Mouse (Mus musculus) spleen, embryonic (tissue): ENCODE measurements around the gene Tbc1d7.

Source experiments
- CTCF ChIA-PET: fragments of 350-600 bp; sonication (Branson Sonifier 250); formaldehyde crosslinking; loops from one replicate; lab custom pipeline; 2022; lab: Charles Lee

The Tbc1d7 gene

DNA sequence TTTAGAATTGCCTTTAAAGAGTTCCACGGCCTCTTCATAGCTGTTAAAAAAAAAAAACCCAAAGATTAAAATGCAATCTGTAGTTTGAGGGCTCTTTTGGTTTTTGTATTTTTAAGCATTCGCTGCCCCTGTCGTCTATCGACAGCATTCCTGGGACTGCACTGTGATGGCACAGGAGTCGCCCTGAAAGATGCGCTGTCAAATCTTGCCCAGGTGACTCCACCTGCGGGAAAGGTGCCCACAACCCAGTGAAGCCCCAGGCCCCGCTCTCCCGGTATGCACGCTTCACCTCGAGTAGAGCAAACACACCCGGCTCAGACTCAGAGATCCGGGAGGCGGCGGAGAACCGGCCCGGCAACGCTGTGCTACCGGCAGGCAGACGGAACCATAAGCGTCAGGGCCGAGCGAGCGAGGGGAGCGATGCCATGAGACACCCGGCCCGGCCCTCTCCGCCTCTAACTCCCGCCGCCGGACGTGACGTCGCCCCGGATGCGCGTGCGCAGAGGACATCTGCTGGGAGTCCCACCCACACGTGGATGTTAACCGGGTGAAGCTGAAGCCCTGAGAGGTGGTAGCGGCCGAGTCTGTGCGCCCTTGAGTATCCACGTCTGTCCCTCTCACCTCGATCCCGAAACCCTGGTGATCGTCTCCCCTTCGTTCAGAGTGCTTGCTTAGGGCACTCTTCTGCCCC lies at the start of gene Tbc1d7:
TSS of gene Tbc1d7 (minus strand) at position 482 of the 691 bp plus-strand sequence.
- CTCF ChIA-PET = no interaction called here

DNA sequence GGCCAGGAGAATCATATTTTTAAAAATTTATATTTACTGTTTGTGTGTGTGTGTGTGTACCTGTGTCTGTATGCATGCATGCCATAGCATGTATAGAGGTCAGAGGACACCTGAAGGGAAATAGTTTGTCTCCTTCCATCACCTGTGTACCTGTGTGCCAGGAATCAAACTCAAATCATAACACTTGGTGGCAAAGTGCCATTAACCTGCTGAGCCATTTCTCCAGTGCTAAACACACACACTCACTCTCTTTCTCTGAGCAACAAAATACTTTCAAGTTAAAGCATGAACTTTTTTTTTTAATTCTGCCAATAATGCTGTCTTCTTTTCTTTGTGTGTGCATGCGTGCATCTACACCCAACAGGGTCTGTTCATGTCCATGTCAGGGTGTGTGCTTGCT lies 49.3 kb upstream of the Tbc1d7 start:
- CTCF ChIA-PET = interaction anchor here (0.6 to 0.7 kb wide), 2 partner anchors 416 to 485 kb away, joined by 3 to 6 read pairs; no protein-coding TSS in a partner anchor

DNA sequence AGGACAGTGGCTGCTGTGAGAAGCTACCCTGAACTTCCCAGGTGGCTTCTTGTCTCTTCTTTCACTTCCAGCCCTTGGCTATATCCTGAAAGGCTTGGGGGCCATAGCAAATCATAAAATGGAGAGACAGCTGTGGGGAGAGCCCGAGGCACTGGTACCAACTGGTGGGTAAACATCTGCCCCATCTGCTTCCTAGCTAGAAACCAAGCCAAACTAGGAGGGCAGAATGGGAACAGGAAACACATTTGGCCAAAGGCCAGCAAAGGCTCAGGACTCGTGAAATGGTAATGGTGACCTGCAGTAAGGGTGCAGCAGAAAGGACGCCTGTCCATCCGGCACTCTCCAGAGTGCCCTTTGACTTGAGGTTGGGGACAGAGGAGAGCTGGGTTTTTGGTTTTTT lies 47.5 kb upstream of the Tbc1d7 start:
- CTCF ChIA-PET = interaction anchor here (0.6 kb wide), 1 partner anchor 988 kb away, joined by 7 read pairs; no protein-coding TSS in a partner anchor

DNA sequence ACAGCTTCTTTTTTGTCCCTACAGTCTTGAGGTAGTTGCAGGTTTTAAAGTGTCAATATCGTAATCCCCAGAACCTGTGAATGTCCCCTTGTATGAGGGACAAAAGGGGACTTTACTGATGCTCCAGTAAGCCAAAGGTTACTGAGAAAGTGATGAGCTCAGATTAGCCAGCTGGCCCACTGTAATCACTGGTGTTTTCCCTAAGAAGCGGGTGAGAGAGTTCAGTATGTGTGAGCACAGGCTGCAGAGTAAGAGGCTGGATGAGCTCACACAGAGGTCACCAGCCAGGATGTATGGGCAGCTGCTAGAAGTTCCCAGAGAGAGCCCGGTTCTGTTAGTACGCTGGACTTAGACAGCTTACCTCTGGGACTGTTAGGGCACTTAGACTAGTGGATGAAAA lies 47.0 kb upstream of the Tbc1d7 start:
- CTCF ChIA-PET = interaction anchor here (0.6 kb wide), 1 partner anchor 989 kb away, joined by 7 read pairs; no protein-coding TSS in a partner anchor

DNA sequence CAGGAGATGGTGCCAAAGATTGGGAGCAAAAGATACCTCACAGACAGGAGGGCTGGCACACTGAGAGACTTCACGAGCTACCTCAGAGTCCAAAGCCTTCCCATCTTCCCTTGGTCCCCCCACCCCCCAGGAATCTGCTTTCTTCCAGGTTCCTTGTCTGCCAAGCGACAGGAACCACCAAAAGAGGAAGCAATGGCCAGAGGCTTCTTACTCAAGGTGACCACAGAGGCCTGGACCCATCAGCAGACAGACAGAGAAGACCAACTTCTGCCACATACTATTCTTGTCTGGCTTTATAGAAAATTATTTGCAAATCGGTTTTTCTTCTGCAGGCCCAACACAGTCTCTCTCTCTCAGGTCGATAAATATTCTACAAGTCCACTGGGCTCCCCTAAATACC lies 46.4 kb upstream of the Tbc1d7 start:
- CTCF ChIA-PET = no interaction called here

DNA sequence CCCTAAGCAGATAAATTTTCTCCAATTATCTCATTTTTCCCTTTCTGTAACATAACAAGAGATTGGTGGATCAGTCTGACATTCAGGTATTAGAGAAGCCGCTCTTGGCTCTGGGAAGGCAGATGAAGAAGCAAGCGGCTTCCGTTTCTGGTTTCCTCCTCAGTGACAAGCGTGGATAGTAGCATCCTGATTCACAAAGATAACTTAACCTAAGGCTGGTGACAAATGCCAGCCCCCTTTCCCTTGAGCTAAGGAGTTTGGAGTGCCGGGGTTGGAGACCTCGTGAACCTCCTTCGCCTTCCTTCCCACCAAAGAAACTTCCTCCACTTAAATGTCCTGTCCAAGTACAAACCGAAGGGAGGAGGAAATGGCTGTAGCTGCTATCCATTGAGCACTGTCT lies 45.8 kb upstream of the Tbc1d7 start:
- CTCF ChIA-PET = interaction anchor here (0.6 to 0.7 kb wide), 2 partner anchors 8 to 199 kb away, joined by 3 to 5 read pairs; no protein-coding TSS in a partner anchor

DNA sequence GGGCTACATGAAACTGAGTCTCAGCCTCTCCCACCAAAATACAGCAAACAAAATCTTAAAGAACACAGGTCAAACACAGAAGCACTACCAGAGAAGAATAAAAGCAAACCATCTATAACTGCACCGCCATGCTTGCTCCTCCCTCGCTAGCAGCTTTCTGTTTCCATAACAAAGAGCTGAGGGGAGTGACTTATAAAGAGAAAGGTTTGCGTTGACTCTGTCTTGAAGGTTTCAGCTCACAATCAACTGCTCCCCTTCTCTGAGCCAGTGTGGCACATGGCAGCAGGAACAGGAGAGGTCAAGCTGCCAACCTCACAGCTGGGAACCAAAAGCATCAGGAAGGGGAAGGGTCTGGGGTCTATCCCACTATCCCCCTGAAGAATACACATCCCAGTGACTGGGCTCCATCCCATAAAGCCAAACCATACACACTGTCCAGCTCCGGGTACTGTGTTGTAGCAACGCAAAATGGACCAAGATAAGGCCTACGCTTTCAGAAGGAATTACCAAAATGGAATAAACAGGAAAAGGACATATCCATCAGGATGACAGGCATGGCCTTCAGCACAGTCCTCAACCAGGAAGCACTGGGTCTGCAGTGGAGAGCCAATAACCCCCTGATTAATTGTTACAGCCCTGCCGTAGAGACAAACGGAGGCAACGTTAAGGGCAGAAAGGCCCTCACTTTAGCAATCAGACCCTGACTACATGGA lies 44.8 kb upstream of the Tbc1d7 start:
- CTCF ChIA-PET = interaction anchor here (0.7 to 1.5 kb wide), 2 partner anchors 7 to 9 kb away, joined by 3 to 4 read pairs; no protein-coding TSS in a partner anchor

DNA sequence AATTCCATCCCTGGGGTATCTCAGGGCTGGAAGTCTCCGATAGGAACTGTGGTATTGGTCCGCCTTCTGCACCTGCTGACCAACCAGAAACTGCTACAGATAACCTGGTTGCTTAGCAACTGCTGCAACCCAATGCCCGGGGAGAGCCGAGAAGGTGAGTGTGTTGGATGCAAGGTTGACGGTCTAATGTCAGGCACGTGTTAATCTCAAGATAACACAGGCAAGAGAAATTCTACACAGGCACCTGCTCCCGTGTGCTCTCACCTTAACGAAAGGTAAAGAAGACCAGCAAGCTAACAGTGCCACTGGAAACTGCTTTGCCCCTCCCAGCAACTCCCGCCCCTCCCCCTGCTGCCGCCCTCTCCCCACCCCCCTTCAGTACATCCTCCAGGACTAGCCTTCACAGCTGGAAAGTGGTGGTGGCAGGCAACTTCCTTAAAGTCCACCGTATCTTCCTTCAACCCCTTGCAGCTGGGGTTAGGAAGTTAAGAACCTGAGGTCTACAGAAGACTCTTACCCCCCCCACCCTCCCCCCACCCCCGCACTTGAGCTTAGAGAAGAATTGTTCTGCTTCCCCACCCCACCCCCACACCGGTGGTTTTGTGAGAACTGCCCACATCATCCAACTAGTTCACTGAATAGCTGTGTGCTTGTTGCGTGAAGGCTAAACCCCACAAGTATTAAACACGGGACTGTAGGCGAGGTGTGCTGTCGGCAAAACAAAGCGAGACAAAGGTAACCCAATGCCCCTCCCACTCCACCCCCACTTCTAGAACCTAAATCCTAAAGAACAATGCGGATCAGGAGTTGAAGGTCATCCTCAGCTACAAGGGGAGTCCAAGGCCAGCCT lies 44.1 kb upstream of the Tbc1d7 start:
- CTCF ChIA-PET = interaction anchor here (1.5 kb wide), 1 partner anchor 8 kb away, joined by 4 read pairs; no protein-coding TSS in a partner anchor

DNA sequence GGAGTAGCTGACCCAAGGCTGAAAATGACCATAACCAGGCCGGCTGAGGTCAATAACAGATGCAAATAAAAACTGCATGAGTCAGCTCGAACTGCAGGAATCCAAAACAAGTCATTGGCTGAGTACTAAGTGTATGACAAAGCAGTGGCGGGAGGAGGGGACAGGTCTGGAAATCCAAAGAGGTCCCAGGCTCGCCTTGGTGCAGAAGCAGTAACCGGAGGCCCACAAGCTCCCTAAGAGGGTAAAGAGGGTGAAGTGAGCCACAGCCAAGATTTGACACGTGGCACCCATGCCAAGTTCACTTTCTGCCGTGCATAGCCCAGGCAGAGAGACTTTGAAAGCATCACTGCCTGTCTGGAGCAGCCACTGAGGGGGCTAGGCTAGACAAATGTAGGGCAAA lies 41.0 kb upstream of the Tbc1d7 start:
- CTCF ChIA-PET = interaction anchor here (1.0 kb wide), 1 partner anchor 9 kb away, joined by 3 read pairs; no protein-coding TSS in a partner anchor

DNA sequence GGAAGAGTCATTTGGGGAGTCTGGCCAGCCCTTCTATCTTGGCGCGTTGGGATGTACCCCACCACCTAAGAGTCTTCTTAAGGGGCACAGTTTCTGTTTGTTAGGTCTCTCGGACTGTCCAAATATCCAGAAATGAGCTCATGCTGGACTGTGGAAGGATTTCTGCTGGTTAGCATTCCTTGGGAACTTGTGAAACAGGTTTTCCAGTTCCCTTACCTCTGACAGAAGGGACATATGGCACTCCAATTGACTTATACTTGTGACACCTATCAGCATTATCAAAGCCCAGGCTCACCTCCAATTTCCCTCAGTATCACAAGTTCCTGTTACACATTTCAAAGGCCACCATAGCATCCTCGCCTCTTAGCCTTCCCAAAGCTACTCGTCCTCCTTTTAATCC lies 39.7 kb upstream of the Tbc1d7 start:
- CTCF ChIA-PET = interaction anchor here (0.6 to 1.0 kb wide), 2 partner anchors 10 to 299 kb away, joined by 3 to 4 read pairs; no protein-coding TSS in a partner anchor

DNA sequence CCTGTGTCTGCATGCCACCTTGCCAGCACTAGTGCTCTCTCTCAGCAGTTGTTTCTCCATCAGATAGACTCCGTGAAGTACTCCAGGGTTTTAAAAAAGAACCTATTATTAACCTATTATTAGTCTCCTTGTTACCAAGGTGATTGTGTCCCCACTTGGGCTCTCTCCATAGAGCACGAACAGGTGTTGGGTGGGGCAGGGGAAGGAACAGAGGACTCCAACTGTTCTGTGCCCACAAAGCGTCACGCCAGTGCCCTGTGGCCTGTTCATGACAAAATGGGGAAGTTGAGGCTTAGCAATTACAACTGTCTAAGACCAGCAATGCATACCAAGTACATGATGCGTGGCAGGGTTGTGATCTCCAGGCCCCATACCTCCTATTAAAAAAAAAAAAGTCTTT lies 38.3 kb upstream of the Tbc1d7 start:
- CTCF ChIA-PET = interaction anchor here (0.6 kb wide), 1 partner anchor 101 kb away, joined by 3 read pairs; no protein-coding TSS in a partner anchor

DNA sequence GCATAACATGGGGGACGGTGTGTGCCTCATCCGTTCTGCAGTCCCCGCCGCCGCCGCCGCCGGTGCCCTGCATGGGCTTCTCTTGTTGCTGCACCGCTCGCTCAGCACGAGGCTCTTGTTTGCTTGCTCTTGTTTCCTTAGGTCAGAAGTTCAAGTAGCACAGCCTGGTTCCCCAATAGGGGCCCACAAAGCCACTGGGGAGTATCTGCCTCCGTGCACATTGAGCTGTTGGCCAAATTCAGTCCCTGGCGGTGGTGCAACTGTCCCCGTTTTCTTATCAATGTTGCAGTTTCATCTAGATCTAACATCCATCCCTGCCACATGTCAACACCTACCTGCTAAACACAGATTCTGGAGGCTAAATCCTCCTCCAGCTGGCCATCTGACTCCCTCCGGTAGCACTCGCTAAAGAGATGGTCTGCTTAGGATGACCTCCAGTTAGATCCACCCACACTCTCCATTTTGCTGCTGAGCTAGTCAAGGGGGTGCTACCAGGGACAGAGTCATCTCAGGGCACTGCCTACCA lies 37.7 kb upstream of the Tbc1d7 start:
- CTCF ChIA-PET = interaction anchor here (0.6 kb wide), 1 partner anchor 101 kb away, joined by 3 read pairs; no protein-coding TSS in a partner anchor

DNA sequence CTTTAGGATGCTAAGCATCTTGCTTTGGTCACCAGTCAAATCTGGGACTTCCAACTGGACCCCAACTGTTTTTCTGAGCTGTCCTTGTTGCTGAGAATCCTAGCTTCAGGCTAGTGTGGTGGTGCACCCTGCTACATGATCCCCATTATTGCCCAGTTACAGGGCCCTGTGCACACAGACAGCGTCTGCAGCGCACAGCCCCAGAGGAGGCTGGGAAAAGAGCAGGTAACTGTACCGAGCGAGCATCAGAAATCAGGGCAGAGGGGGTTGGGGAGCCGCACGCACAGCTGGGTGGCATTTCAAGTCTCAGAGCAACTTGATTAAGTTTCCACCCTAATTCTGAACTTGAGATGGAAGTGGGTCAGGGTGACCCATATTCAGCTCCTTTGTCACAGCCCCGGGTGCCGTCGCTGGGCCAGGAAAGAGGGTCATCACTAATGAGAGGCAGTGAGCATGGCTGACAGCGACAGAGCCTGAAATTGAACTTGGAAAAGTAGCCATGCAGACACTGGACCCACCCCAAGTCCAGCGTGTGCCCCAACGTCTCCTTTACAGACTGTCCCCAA lies 34.9 kb upstream of the Tbc1d7 start:
- CTCF ChIA-PET = interaction anchor here (0.5 kb wide), 1 partner anchor 129 kb away, joined by 3 read pairs; no protein-coding TSS in a partner anchor

DNA sequence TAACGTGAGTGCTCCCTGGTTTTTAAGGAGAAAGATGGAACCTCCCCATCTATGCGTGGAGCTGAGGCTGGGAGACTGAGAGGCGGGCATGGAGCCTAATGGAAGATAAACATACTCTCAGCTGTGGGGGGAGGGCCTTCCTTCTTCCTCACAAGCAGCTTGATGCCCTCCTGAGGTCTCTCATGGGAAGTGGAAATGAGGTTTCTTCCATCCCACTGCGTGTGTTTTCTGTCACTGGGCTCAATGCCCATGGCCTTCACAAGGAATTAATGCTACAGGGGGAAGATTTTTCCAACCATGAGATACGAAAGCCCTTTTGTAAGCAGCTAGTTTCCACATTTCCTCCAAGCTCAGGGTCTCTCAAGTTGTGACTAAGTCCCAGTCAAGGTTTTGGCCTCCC lies 32.3 kb upstream of the Tbc1d7 start:
- CTCF ChIA-PET = interaction anchor here (0.6 to 1.0 kb wide), 2 partner anchors 9 to 101 kb away, joined by 3 read pairs; no protein-coding TSS in a partner anchor

DNA sequence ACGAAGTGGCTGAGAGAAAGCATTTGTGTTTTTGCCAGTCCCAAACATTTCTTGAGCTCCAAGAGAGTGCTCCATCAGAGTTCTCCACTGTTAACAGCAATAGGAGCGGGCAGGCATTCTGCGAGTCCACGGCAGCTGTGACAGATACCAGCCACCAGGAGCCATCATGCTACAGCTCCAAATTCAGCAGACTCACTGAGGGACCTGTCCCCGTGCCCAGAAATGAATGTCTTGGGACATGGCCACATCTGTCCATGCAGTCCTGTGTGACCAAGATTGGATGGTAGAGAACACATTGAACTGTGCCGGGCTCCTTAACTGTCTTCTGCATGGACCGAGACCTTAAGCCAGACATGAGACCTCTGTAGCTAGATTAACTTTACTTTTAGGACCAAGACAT lies 31.9 kb upstream of the Tbc1d7 start:
- CTCF ChIA-PET = interaction anchor here (1.0 kb wide), 1 partner anchor 10 kb away, joined by 3 read pairs; no protein-coding TSS in a partner anchor

DNA sequence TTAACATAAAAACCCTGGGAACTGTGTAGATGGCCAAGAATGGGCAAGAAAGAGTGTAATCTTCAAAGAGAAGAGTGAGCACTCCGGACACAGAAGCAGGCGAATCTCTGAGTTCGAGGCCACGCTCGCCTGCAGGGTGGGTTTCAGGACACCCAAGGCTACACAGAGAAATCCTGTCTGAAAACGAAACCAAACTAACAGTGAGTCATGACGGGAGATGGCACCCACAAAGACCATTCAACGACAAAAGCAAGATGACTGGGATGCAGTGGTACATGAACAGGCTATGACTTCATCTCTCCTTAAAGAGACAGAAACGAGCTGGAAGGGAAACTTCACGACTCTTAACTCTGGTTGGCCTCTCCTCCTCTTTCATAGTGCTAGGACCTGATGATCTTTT lies 31.1 kb upstream of the Tbc1d7 start:
- CTCF ChIA-PET = no interaction called here

DNA sequence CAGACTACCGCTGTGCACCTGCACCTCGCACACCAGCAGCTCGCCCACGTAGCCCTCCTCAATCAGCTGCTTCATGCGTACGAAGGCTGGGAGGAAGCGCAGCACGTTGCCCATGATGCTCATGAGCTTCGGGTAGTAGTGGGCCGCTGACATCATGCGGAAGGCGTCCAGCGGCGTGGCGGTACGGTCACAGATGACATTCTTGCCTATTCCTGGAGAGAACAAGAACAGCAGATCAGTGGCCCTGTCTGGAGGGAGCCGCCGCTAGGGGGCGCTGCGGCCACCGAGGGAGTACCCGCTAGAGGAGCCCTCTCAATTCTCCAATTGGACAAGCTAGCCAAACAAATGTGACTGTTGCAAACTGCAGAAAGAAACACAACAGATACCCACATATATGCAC lies 29.7 kb upstream of the Tbc1d7 start:
- CTCF ChIA-PET = interaction anchor here (1.1 kb wide), 1 partner anchor 10 kb away, joined by 3 read pairs; no protein-coding TSS in a partner anchor

DNA sequence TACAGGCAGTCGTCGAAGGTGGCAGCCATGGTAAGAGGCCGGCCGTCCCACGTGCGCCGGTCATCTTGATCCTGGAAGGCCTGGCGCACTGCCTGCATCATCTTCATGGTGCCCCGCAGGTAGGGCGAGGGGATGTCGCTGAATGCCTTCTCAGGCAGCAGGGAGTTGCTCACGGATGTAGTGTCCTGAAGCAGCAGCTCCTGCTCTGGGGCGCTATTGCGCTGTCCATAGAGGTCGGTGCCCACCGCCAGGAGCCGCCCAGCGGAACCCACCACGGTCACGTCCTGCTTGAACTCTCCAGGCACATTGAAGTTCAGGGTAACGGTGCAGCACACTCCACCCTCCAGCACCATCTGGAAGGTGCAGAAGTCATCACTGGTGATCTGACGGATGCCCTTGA lies 29.2 kb upstream of the Tbc1d7 start:
- CTCF ChIA-PET = interaction anchor here (0.6 to 1.1 kb wide), 2 partner anchors 10 to 135 kb away, joined by 3 to 5 read pairs; no protein-coding TSS in a partner anchor

DNA sequence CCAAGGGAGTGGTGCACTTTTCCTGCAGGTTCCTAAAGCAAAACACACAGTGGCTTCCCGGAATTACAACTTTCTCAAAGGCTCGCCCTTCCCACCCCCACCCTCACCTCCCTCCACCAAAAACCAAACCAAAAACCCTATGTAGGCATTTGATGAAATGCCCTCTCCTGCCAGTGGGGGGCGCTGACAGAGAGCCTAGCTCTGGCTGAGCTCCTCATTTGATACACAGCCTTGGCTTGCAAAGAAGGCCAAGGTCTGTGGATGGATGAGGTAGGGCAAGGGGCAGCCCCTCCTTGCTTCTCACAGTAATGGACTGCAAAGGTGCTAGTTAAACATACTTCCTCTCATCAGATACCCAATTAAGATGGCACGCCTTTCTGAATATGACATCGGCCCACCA lies 28.4 kb upstream of the Tbc1d7 start:
- CTCF ChIA-PET = interaction anchor here (0.6 kb wide), 1 partner anchor 14 kb away, joined by 4 read pairs; no protein-coding TSS in a partner anchor

DNA sequence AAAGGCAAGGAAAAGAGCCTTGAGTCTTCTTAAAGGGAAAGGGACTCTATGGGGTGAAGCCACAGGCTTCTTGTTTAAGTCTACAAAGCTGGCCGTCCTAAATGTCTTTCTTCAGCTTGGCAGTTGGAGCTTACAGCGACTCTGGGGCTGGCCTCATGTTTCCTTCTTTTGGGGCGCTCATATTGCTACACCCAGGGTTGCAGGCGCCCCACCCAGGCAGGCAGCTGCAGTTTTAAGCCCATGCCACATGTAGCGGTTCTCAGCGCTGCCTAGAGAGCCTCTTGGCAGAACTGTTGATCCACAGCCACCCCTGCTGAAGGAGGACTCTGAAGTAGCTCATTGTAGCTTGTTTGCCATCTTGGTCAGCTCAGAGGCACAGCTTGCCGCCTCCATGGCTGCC lies 28.0 kb upstream of the Tbc1d7 start:
- CTCF ChIA-PET = interaction anchor here (0.6 kb wide), 1 partner anchor 15 kb away, joined by 4 read pairs; no protein-coding TSS in a partner anchor
